Mouse (Mus musculus) spleen, embryonic (tissue): ENCODE data around the gene Lmf2.

ENCODE experiments used
- CTCF ChIA-PET: fragments of 350-600 bp; sonication (Branson Sonifier 250); formaldehyde crosslinking; loops from one replicate; lab custom pipeline; 2022; lab: Charles Lee

Gene Lmf2

GRCm38 (mm10) chr15:89372536-89372935, 17.1 kb upstream of the Lmf2 start:
- CTCF ChIA-PET = interaction anchor here (0.5 kb wide), 1 partner anchor 104 kb away, joined by 4 read pairs; no protein-coding TSS in a partner anchor

DNA sequence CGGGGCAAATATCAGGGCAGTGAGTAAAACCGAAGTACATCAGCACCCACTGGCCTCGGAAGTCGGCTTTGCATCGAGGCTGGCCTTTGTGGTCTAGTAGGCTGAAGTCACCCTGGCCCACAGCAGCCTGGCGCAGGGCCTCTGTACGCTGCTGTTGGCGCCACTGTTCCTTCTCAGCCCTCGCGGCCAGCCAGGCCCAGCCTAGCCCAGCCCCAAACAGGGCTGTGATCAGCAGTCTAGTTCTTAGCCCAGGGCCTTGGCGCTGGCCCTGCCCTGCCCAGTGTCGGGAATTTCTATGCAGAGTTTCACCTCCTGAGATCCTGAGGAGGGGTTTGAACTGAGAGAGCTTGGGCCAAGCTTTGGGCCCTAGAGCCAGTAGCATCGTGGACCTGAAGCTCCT, 16.6 kb upstream of the Lmf2 start:
- CTCF ChIA-PET = interaction anchor here (0.6 kb wide), 1 partner anchor 212 kb away, joined by 4 read pairs; no protein-coding TSS in a partner anchor

- CTCF ChIA-PET = no interaction called here
These were observed 9.7 kb upstream of the Lmf2 start for GRCm38 (mm10) chr15:89365141-89365551.

DNA sequence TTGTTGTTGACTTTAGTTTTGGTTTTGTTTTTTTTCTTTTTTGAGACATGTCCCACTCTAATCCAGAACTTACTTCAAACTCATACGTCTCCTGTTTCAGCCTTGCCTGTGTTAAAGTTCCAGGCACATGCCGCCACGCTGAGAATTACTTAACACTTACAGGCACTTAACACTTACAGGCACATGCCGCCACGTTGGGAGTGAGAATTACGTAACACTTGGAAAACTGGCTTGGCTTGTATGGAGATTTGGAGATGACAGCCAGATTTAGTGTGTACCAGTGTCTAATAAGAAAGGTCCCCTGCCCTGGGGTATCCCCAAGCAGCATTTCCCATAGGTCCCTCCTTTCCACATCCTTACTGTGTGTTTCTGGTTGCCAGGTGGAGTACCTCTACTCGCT, 7.6 kb upstream of the Lmf2 start:
- CTCF ChIA-PET = no interaction called here

DNA sequence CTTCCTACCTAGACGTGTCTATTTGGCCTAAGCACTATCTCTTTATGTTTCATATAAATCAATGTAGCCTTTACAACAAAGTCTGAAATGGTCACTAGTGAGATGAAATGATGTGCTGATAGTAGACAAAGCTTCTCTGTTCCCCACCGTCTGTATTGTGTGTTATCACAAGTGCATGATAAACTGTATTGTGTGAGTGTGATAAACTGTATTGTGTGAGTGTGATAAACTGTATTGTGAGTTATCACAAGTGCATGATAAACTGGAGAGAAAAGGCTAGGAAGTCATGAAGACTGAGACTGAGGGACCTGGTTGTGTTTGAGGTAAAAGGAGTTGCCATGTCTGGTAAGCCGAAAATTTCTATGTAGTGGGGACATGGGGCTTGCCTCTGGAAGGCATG, 3.3 kb upstream of the Lmf2 start:
- CTCF ChIA-PET = interaction anchor here (0.7 kb wide), 1 partner anchor 367 kb away, joined by 3 read pairs; no protein-coding TSS in a partner anchor

GRCm38 (mm10) chr15:89356372-89356771, 913 bp upstream of the Lmf2 start:
- CTCF ChIA-PET = no interaction called here

- CTCF ChIA-PET = no interaction called here
These were observed 1.0 kb downstream of the Lmf2 start for GRCm38 (mm10) chr15:89354455-89354854.

- CTCF ChIA-PET = no interaction called here
These were observed 1.6 kb downstream of the Lmf2 start for GRCm38 (mm10) chr15:89353837-89354236.

DNA sequence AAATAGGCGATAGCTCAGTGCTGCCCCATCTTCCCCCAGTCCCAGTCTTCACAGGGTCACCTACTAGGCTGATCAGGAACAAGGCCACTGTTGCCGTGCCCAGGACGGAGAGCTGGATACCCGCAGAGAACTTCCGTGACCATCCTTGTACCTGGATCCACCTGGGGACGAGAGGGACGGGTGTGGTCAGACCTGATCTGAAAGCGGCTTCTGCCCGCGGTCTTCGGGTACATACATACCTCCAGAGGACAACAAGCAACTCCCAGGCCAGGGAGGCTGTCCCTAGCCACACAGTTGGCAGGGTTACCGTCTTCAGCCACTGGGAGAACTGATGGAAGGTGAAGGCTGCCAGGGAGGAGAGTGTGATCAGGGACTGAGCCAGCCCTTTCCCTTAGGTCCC, 2.7 kb downstream of the Lmf2 start:
- CTCF ChIA-PET = interaction anchor here (0.6 kb wide), 1 partner anchor 9 kb away, joined by 3 read pairs; no protein-coding TSS in a partner anchor

DNA sequence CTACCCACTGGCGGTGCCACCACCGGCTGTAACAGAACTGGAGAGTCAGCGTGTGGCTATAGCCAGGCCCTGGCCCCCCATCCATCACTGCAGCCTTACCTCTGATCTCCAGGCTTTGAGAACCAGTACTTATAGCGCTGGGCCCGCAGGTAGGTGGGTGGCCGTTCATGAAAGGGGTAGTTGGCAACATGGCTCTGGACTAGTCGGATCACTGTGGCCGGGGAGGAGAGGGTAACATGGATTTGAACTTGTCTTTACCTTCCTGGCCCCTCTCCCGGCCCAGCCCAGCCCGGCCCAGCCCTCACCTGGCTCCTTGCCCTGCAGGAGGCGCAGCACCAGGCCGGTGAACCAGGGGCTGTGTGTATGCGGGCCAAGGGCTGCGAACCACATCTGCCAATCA, 3.4 kb downstream of the Lmf2 start:
- CTCF ChIA-PET = interaction anchor here (0.6 kb wide), 1 partner anchor 10 kb away, joined by 3 read pairs; no protein-coding TSS in a partner anchor

GRCm38 (mm10) chr15:89351302-89351701, 4.2 kb downstream of the Lmf2 start:
- CTCF ChIA-PET = no interaction called here

GRCm38 (mm10) chr15:89350447-89350846, 5.0 kb downstream of the Lmf2 start:
- CTCF ChIA-PET = no interaction called here

GRCm38 (mm10) chr15:89343325-89343724, 12.1 kb downstream of the Lmf2 start:
- CTCF ChIA-PET = no interaction called here

- CTCF ChIA-PET = interaction anchor here (0.6 kb wide), 1 partner anchor 23 kb away, joined by 4 read pairs; no protein-coding TSS in a partner anchor
These were observed 13.8 kb downstream of the Lmf2 start for GRCm38 (mm10) chr15:89341678-89342077.

- CTCF ChIA-PET = no interaction called here
These were observed 15.3 kb downstream of the Lmf2 start for GRCm38 (mm10) chr15:89340136-89340535.

- CTCF ChIA-PET = interaction anchor here (0.6 to 0.7 kb wide), 2 partner anchors 16 to 122 kb away, joined by 3 read pairs; no protein-coding TSS in a partner anchor
These were observed 15.8 kb downstream of the Lmf2 start for GRCm38 (mm10) chr15:89339696-89340095.

GRCm38 (mm10) chr15:89336422-89336821, 19.0 kb downstream of the Lmf2 start:
- CTCF ChIA-PET = no interaction called here

GRCm38 (mm10) chr15:89334774-89335537, 20.5 kb downstream of the Lmf2 start:
- CTCF ChIA-PET = no interaction called here

DNA sequence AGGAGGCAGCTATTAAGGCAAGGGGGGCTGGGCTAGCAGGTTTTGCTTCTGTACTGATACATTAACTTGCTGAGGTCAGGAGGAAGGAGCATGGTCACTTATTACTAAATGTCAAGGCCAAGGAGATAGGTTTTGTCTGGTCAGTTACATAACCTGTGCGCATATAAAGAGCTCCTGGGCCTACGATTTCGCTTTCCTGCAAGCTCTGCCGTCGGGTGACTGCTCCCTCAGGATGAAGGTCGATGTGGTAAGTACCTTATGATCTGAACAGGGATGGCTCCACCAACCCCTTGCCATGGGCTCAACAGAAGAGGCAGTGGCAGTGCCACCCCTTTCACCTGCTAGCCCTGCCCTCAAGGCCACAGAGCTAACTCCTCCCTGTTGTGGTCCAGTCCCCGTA, 21.2 kb downstream of the Lmf2 start, which contains the start of gene Miox:
Gene Miox (plus strand): TSS at position 128 of the 400 bp plus-strand sequence.
- CTCF ChIA-PET = no interaction called here

GRCm38 (mm10) chr15:89326441-89326840, 29.0 kb downstream of the Lmf2 start:
- CTCF ChIA-PET = no interaction called here

DNA sequence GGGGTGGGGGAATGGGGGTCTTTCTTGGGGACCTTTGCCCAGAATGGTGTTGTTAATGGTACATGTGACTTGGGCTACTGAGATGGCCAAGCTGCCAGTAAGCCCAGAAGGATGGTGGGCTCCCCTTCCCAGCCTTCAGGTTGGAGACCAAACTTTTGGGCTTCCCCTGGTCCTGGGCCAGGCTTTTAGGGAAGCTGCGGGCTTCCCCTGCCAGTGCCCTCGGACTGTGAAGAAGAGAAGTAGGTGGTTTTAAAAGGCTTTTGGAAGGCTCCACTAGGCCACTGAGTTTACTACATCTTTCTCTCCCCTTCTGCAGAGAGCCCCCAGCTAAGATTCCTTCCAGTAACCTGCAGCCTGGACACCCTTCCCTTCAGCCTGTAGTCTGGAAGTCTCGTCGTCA, 31.8 kb downstream of the Lmf2 start:
- CTCF ChIA-PET = interaction anchor here (0.6 to 0.9 kb wide), 2 partner anchors 16 to 114 kb away, joined by 3 to 7 read pairs; no protein-coding TSS in a partner anchor

DNA sequence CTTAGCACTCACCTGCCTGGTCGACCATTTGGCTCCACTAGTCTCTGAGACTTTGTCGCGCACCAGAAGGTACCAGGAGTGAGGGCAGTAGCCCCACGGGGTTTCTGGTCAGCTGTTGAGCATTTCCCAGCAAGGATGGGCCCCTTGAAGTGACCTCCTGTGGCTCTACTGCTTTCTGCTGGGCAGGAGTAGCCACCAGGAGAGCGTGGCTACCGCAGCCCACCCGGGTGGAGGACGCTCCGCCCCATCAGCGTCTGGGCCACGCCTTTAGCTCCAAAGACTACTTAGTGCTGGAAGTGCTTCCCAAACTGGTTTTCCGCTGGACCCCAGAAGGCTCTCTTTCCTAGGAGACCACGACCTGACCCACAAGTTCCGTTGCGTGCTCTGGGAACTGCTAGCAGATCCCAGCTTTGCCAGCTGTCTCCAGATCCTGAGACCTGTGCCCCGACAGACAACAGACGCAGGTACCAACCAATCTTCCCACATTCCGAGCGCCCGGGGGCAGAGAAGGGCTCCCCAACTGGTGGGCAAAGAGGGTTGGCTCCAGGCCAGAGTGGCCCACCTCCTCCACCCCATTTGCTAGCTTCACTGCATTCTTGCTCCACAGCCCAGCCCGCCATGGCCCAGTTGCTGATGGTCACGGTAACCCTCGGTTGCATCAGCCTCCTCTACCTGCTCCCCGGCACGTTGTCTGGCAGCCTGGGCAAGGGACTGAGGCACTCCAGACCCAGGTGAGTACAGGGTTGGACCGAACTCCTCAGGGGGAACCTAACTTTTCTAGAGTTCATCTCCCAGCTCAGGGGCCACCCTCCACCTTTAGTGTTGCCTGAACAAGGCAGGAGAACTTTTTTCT, 32.6 kb downstream of the Lmf2 start, which contains the start of gene Adm2:
Gene Adm2 (plus strand): TSS at position 51 of the 853 bp plus-strand sequence.
- CTCF ChIA-PET = interaction anchor here (0.6 kb wide), 1 partner anchor 17 kb away, joined by 3 read pairs; no protein-coding TSS in a partner anchor
